Mouse (Mus musculus) liver, embryonic 14.5 days (tissue): ENCODE results near the gene Pik3ca. TPM values are rescaled to one million over a fixed set of nuclear protein-coding genes. Genes with fewer than 3 reads are reported as not detected.

Experiments used
- ATAC-seq: fragments of 200-750 bp; cut with Nextera tagmentation; 2 replicates; pipeline ENCODE4 v1.8.0; 2017; ENCODE audit warnings: moderate number of reproducible peaks, mild to moderate bottlenecking, moderate library complexity; ENCODE audit not compliant: insufficient read depth
- DNase-seq, 3 experiments: peaks; one replicate each; pipeline ENCODE4 v3.0.0-alpha.2; 2012 to 2013; ENCODE audit warnings: low read depth in 3 of 3, low spot score in 3 of 3
- H3K27ac ChIP-seq: fragments of 300-500 bp; sonication (generic); 2 replicates; pipeline ENCODE4 v1.5.1; 2014; ENCODE audit warnings: moderate library complexity, mild to moderate bottlenecking, control low read depth, inconsistent platforms
- H3K27me3 ChIP-seq: fragments of 300-500 bp; sonication (generic); 2 replicates; pipeline ENCODE4 v1.6.1; 2014; ENCODE audit warnings: mild to moderate bottlenecking, low read length, moderate library complexity; ENCODE audit not compliant: control insufficient read depth, insufficient read depth
- H3K36me3 ChIP-seq: fragments of 300-500 bp; sonication (generic); replicated peaks from 2 replicates; pipeline ENCODE4 v1.6.1; 2014; ENCODE audit warnings: low read depth; ENCODE audit not compliant: control insufficient read depth, insufficient read depth
- H3K4me1 ChIP-seq, 2 experiments: fragments of 200-500 bp in 1 of 2; fragments of 300-500 bp in 1 of 2; sonication (generic) in 1 of 2; replicated peaks; 2 replicates each; pipeline ENCODE4 v1.6.1; 2012 to 2014; ENCODE audit warnings: antibody characterized with exemption in 1 of 2, inconsistent platforms in 1 of 2, low read length in 1 of 2; ENCODE audit not compliant: control insufficient read depth in 2 of 2, insufficient read depth in 2 of 2
- H3K4me2 ChIP-seq: fragments of 300-500 bp; sonication (generic); 2 replicates; pipeline ENCODE4 v1.6.1; 2014; ENCODE audit warnings: low read depth, mild to moderate bottlenecking, control low read depth, moderate library complexity
- H3K4me3 ChIP-seq, 2 experiments: fragments of 200-500 bp in 1 of 2; fragments of 300-500 bp in 1 of 2; sonication (generic) in 1 of 2; 2 replicates each; pipeline ENCODE4 v1.5.1; 2012 to 2014; ENCODE audit warnings: low read depth in 2 of 2, low read length in 2 of 2, mild to moderate bottlenecking in 2 of 2, control low read depth in 1 of 2, inconsistent platforms in 1 of 2, moderate library complexity in 1 of 2; ENCODE audit not compliant: insufficient read depth in 1 of 2
- H3K9ac ChIP-seq: fragments of 300-500 bp; sonication (generic); replicated peaks from 2 replicates; pipeline ENCODE4 v1.6.1; 2014; ENCODE audit warnings: mild to moderate bottlenecking, control low read depth, moderate library complexity
- H3K9me3 ChIP-seq: fragments of 300-500 bp; sonication (generic); 2 replicates; pipeline ENCODE4 v1.6.1; 2016; ENCODE audit warnings: low read length, mixed read lengths; ENCODE audit not compliant: control insufficient read depth
- CTCF ChIP-seq: IDR thresholded peaks from 2 replicates; pipeline ENCODE4 v1.5.1; 2016; ENCODE audit warnings: antibody characterized with exemption, low read depth, control low read depth
- EP300 ChIP-seq: IDR thresholded peaks from 2 replicates; pipeline ENCODE4 v1.6.1; 2016; ENCODE audit warnings: antibody characterized with exemption, low read depth
- WGBS: fragments of 180-500 bp; shearing (Covaris S2); extraction: QIAGEN DNeasy Blood & Tissue Kit; methylation state at CpG from one replicate; pipeline ENCODE4 v1.1.7; 2014; ENCODE audit not compliant: insufficient replicate concordance; 5-methylcytosine and 5-hydroxymethylcytosine counted together
- polyA plus RNA-seq, 2 experiments: library from polyadenylated mRNA; depleted of rRNA in 1 of 2; stranded (reverse) in 1 of 2; unstranded in 1 of 2; fragments of >200 nt; fragmentation: Nextera tagmentation in 1 of 2; extraction: Ambion mirVana in 1 of 2; gene quantifications; 2 replicates each; pipeline versions ENCODE4 v1.2.1 to v1.2.3; 2012 to 2014

The Pik3ca gene
- polyA plus RNA-seq, 2 experiments: 3.5 to 4.2 TPM

- H3K36me3 ChIP-seq: no peaks in the 10 kb centered on the region
- TF ChIP-seq CTCF (no peak), EP300 (no peak)
- H3K4me1 ChIP-seq: no peaks in the 10 kb centered on the region
- WGBS: 52% methylated on average over 2 of the region's 2 CpGs
- H3K27ac ChIP-seq: no peak overlapping the region
- DNase-seq (no peak), ATAC-seq (no peak)
- no peaks in the 10 kb centered on the region for H3K9me3 ChIP-seq
- no peaks in the 10 kb centered on the region for H3K27me3 ChIP-seq
- no peak overlapping the region for H3K9ac ChIP-seq
- no peak overlapping the region for H3K4me2 ChIP-seq
- no peak overlapping the region for H3K4me3 ChIP-seq
These were observed 32.9 kb downstream of the Pik3ca start for GRCm38 (mm10) chr3:32430394-32430793.

GRCm38 (mm10) chr3:32434016-32434415 is 36.5 kb downstream of the Pik3ca start:
- H3K9me3 ChIP-seq: no peaks in the 10 kb centered on the region

GRCm38 (mm10) chr3:32436101-32436500 is 38.6 kb downstream of the Pik3ca start:
- no peak overlapping the region for H3K4me3 ChIP-seq
- WGBS: 80% methylated on average over 11 of the region's 11 CpGs
- ATAC-seq (no peak), DNase-seq (no peak)
- H3K27me3 ChIP-seq: no peaks in the 10 kb centered on the region
- H3K4me2 ChIP-seq: no peak overlapping the region
- H3K9me3 ChIP-seq: no peaks in the 10 kb centered on the region
- H3K36me3 ChIP-seq: peaks cover 18% of the 10 kb centered on the region
- H3K27ac ChIP-seq: no peak overlapping the region
- H3K4me1 ChIP-seq: no peaks in the 10 kb centered on the region
- no peak for TF ChIP-seq EP300
- TF ChIP-seq CTCF: no peak
- H3K9ac ChIP-seq: no peak overlapping the region

More at GRCm38 (mm10) chr3:32434016-32434415, 36.5 kb downstream of the Pik3ca start:
- WGBS: 56% methylated on average over 2 of the region's 2 CpGs
- TF ChIP-seq EP300 (no peak), CTCF (no peak)
- Histone ChIP-seq H3K4me3 (no peak overlapping the region), H3K27ac (no peak overlapping the region), H3K27me3 (no peaks in the 10 kb centered on the region), H3K4me1 (no peaks in the 10 kb centered on the region), H3K4me2 (no peak overlapping the region), H3K9ac (no peak overlapping the region), H3K36me3 (peaks cover 15% of the 10 kb centered on the region)
- no peak for ATAC-seq
- no peak for DNase-seq

GRCm38 (mm10) chr3:32437297-32437696 is 39.8 kb downstream of the Pik3ca start:
- H3K4me3 ChIP-seq: no peak overlapping the region
- H3K4me1 ChIP-seq: no peaks in the 10 kb centered on the region
- no peak for DNase-seq
- no peak overlapping the region for H3K27ac ChIP-seq
- no peaks in the 10 kb centered on the region for H3K27me3 ChIP-seq
- ATAC-seq: no peak
- H3K36me3 ChIP-seq: peaks cover 18% of the 10 kb centered on the region
- no peaks in the 10 kb centered on the region for H3K9me3 ChIP-seq
- H3K4me2 ChIP-seq: no peak overlapping the region
- WGBS: 77% methylated on average over 6 of the region's 6 CpGs
- no peak overlapping the region for H3K9ac ChIP-seq
- no peak for TF ChIP-seq EP300
- no peak for TF ChIP-seq CTCF

- H3K36me3 ChIP-seq: peaks cover 18% of the 10 kb centered on the region
- no peaks in the 10 kb centered on the region for H3K4me1 ChIP-seq
- H3K4me3 ChIP-seq: no peak overlapping the region
- TF ChIP-seq EP300 (no peak), CTCF (no peak)
- no peak overlapping the region for H3K9ac ChIP-seq
- no peak for DNase-seq
- ATAC-seq: no peak
- no peak overlapping the region for H3K27ac ChIP-seq
- no peaks in the 10 kb centered on the region for H3K9me3 ChIP-seq
- 87% methylated on average over 6 of the region's 6 CpGs for WGBS
- H3K27me3 ChIP-seq: no peaks in the 10 kb centered on the region
- H3K4me2 ChIP-seq: no peak overlapping the region
These were observed 40.3 kb downstream of the Pik3ca start for GRCm38 (mm10) chr3:32437820-32438219.
